Comparison of ENCODE assay signal across 7 mouse cellular contexts in genomic region chr5:125476286-125476625, GRCm38 (mm10). TPM values are rescaled to one million over a fixed set of nuclear protein-coding genes. Genes with fewer than 3 reads are reported as not detected.
DNase-seq lines count a peak whose midpoint lies in the region; ATAC-seq and TF ChIP-seq lines count a peak whose summit lies in the region.

No protein-coding gene starts in this region.

- peak overlapping the region; percentile 88 for H3K4me2 ChIP-seq in embryonic facial prominence, embryonic 12.5 days (replicated peaks)
- H3K4me2 ChIP-seq in hindbrain, embryonic 16.5 days (ENCODE audit: low read length): peak overlapping the region; percentile 75
- H3K4me2 ChIP-seq in midbrain, embryonic 14.5 days (ENCODE audit: low read length): peak overlapping the region; percentile 91

- DNase-seq in left cerebral cortex, postnatal 36 days (ENCODE audit: low spot score in 2 of 2): peak; percentile 41 to 46
- DNase-seq in left cerebral cortex, adult 18-20 months (ENCODE audit: low spot score in 2 of 2): no peak
- DNase-seq in midbrain, embryonic 14.5 days: peak; percentile 26
- no peak for DNase-seq in thymus, postnatal 10 days (ENCODE audit: low spot score in 2 of 2)

- no peaks in the 10 kb centered on the region for H3K9me3 ChIP-seq in embryonic facial prominence, embryonic 12.5 days
- H3K9me3 ChIP-seq in hindbrain, embryonic 16.5 days (ENCODE audit: control insufficient read depth, low read length): no peaks in the 10 kb centered on the region
- H3K9me3 ChIP-seq in midbrain, embryonic 14.5 days (ENCODE audit: control insufficient read depth, low read length): no peaks in the 10 kb centered on the region

- H3K36me3 ChIP-seq in embryonic facial prominence, embryonic 12.5 days: peaks cover 3% of the 10 kb centered on the region; the same call in 1 of the 2 replicates
- H3K36me3 ChIP-seq in hindbrain, embryonic 16.5 days (ENCODE audit: control insufficient read depth, insufficient read depth, low read length): no peaks in the 10 kb centered on the region
- H3K36me3 ChIP-seq in midbrain, embryonic 14.5 days (ENCODE audit: control insufficient read depth, insufficient read depth, low read length): no peaks in the 10 kb centered on the region

- H3K4me1 ChIP-seq in bone marrow, adult 2 months (ENCODE audit: control insufficient read depth, insufficient read depth, low read length): no peaks in the 10 kb centered on the region; the same call in 1 of the 2 replicates
- H3K4me1 ChIP-seq in embryonic facial prominence, embryonic 12.5 days: peaks cover 27% of the 10 kb centered on the region
- H3K4me1 ChIP-seq in hindbrain, embryonic 16.5 days (ENCODE audit: control insufficient read depth, insufficient read depth, low read depth, low read length): peaks cover 28% of the 10 kb centered on the region
- peaks cover 24% of the 10 kb centered on the region for H3K4me1 ChIP-seq in midbrain, embryonic 14.5 days (ENCODE audit: control insufficient read depth, insufficient read depth, low read length)

- no peak for TF ChIP-seq CTCF in bone marrow, adult 2 months (IDR thresholded peaks at IDR 0.05; ENCODE audit: control insufficient read depth, insufficient read depth, low read length)

- intact Hi-C loops in left cerebral cortex, postnatal 36 days (cut with DNase I): no loop called here

- ATAC-seq in embryonic facial prominence, embryonic 12.5 days (ENCODE audit: insufficient number of reproducible peaks, insufficient read depth, low FRiP score, low TSS enrichment): no peak; the same call in 1 of the 2 replicates
- no peak; the same call in 1 of the 2 replicates for ATAC-seq in hindbrain, embryonic 16.5 days
- no peak; the same call in 1 of the 2 replicates for ATAC-seq in midbrain, embryonic 14.5 days (ENCODE audit: low FRiP score, low TSS enrichment)

- 19% methylated on average over 5 of the region's 5 CpGs for WGBS in bone marrow, adult 2 months
- 11% methylated on average over 5 of the region's 5 CpGs for WGBS in embryonic facial prominence, embryonic 12.5 days
- WGBS in hindbrain, embryonic 16.5 days: 5% methylated on average over 5 of the region's 5 CpGs
- WGBS in midbrain, embryonic 14.5 days: 10% methylated on average over 5 of the region's 5 CpGs

- H3K9ac ChIP-seq in embryonic facial prominence, embryonic 12.5 days: peak overlapping the region; percentile 77
- H3K9ac ChIP-seq in hindbrain, embryonic 16.5 days (ENCODE audit: low read depth, low read length): peak overlapping the region; percentile 89
- H3K9ac ChIP-seq in midbrain, embryonic 14.5 days (replicated peaks; ENCODE audit: low read length): peak overlapping the region; percentile 75

- TF ChIP-seq POLR2A in bone marrow, adult 2 months (IDR thresholded peaks at IDR 0.05; ENCODE audit: borderline replicate concordance, control insufficient read depth, low read depth, low read length): no peak

- H3K27me3 ChIP-seq in embryonic facial prominence, embryonic 12.5 days: no peaks in the 10 kb centered on the region
- H3K27me3 ChIP-seq in hindbrain, embryonic 16.5 days (replicated peaks; ENCODE audit: control insufficient read depth, insufficient read depth, low read length): no peaks in the 10 kb centered on the region
- H3K27me3 ChIP-seq in midbrain, embryonic 14.5 days (ENCODE audit: control insufficient read depth, insufficient read depth, low read length): no peaks in the 10 kb centered on the region

- H3K4me3 ChIP-seq in bone marrow, adult 2 months (replicated peaks; ENCODE audit: control insufficient read depth, low read depth, low read length): peak overlapping the region; percentile 86
- peak overlapping the region; percentile 83 for H3K4me3 ChIP-seq in embryonic facial prominence, embryonic 12.5 days
- H3K4me3 ChIP-seq in hindbrain, embryonic 16.5 days (ENCODE audit: low read length): peak overlapping the region; percentile 82
- H3K4me3 ChIP-seq in midbrain, embryonic 14.5 days (replicated peaks; ENCODE audit: low read depth, low read length): peak overlapping the region; percentile 78

- peak overlapping the region; percentile 69; the same call in 1 of the 2 replicates for H3K27ac ChIP-seq in bone marrow, adult 2 months (ENCODE audit: control insufficient read depth, insufficient read depth, low read depth, low read length, poor library complexity)
- H3K27ac ChIP-seq in embryonic facial prominence, embryonic 12.5 days: peak overlapping the region; percentile 71; the same call in 1 of the 2 replicates
- H3K27ac ChIP-seq in hindbrain, embryonic 16.5 days (ENCODE audit: low read depth, low read length): peak overlapping the region; percentile 87
- peak overlapping the region; percentile 82 for H3K27ac ChIP-seq in midbrain, embryonic 14.5 days (replicated peaks; ENCODE audit: low read depth, low read length)

RNA-seq across cellular contexts. Expression of gene Aacs, which starts 0.6 kb away (rescaled TPM):
- 10 to 100 TPM; 41.0 to 51.2 TPM for total RNA-seq in left cerebral cortex, postnatal 36 days (2021)
- total RNA-seq in left cerebral cortex, adult 18-20 months (2021): 10 to 100 TPM; 45.7 to 49.5 TPM
- polyA plus RNA-seq in bone marrow, adult 2 months (2011; ENCODE audit: insufficient read depth, insufficient read length, low replicate concordance, missing spikeins): 4.3 and 18.4 TPM in 2 replicates
- 41.5 and 42.5 TPM in 2 replicates for polyA plus RNA-seq in embryonic facial prominence, embryonic 12.5 days (2016; fragmentation: Nextera tagmentation; extraction: Ambion mirVana)
- 113 and 123 TPM in 2 replicates for polyA plus RNA-seq in hindbrain, embryonic 16.5 days (2015; fragmentation: Nextera tagmentation; extraction: Ambion mirVana)
- 63.6 and 71.3 TPM in 2 replicates for polyA plus RNA-seq in midbrain, embryonic 14.5 days (2014; fragmentation: Nextera tagmentation; extraction: Ambion mirVana)

RNA-seq across cellular contexts. Expression of gene Bri3bp, which starts 34.9 kb away (rescaled TPM):
- 100 to 1,000 TPM in 1 of 2 experiments, 10 to 100 TPM in 1; 91.6 to 102 TPM for total RNA-seq in left cerebral cortex, postnatal 36 days (2021)
- total RNA-seq in left cerebral cortex, adult 18-20 months (2021): 10 to 100 TPM; 91.8 to 96.3 TPM
- polyA plus RNA-seq in bone marrow, adult 2 months (2011; ENCODE audit: insufficient read depth, insufficient read length, low replicate concordance, missing spikeins): 4.1 and 9.4 TPM in 2 replicates
- polyA plus RNA-seq in embryonic facial prominence, embryonic 12.5 days (2016; fragmentation: Nextera tagmentation; extraction: Ambion mirVana): 39.4 and 42.2 TPM in 2 replicates
- polyA plus RNA-seq in hindbrain, embryonic 16.5 days (2015; fragmentation: Nextera tagmentation; extraction: Ambion mirVana): 40.2 and 42.5 TPM in 2 replicates
- 26.8 and 37.8 TPM in 2 replicates for polyA plus RNA-seq in midbrain, embryonic 14.5 days (2014; fragmentation: Nextera tagmentation; extraction: Ambion mirVana)

RNA-seq across cellular contexts. Expression of gene Dhx37, which starts 42.3 kb away (rescaled TPM):
- 10 to 100 TPM; 11.2 to 11.7 TPM for total RNA-seq in left cerebral cortex, postnatal 36 days (2021)
- total RNA-seq in left cerebral cortex, adult 18-20 months (2021): 10 to 100 TPM; 11.9 to 14.6 TPM
- polyA plus RNA-seq in bone marrow, adult 2 months (2011; ENCODE audit: insufficient read depth, insufficient read length, low replicate concordance, missing spikeins): 12.3 and 36.6 TPM in 2 replicates
- 17.0 and 17.7 TPM in 2 replicates for polyA plus RNA-seq in embryonic facial prominence, embryonic 12.5 days (2016; fragmentation: Nextera tagmentation; extraction: Ambion mirVana)
- 10.2 and 12.0 TPM in 2 replicates for polyA plus RNA-seq in hindbrain, embryonic 16.5 days (2015; fragmentation: Nextera tagmentation; extraction: Ambion mirVana)
- polyA plus RNA-seq in midbrain, embryonic 14.5 days (2014; fragmentation: Nextera tagmentation; extraction: Ambion mirVana): 8.5 and 9.8 TPM in 2 replicates

RNA-seq across cellular contexts. Expression of gene Tmem132b, which starts 55.3 kb away (rescaled TPM):
- 100 to 1,000 TPM; 140 to 144 TPM for total RNA-seq in left cerebral cortex, postnatal 36 days (2021)
- 100 to 1,000 TPM; 116 to 123 TPM for total RNA-seq in left cerebral cortex, adult 18-20 months (2021)
- not detected in 2 replicates for polyA plus RNA-seq in bone marrow, adult 2 months (2011; ENCODE audit: insufficient read depth, insufficient read length, low replicate concordance, missing spikeins)
- polyA plus RNA-seq in embryonic facial prominence, embryonic 12.5 days (2016; fragmentation: Nextera tagmentation; extraction: Ambion mirVana): 0.64 and 0.97 TPM in 2 replicates
- 3.9 and 4.2 TPM in 2 replicates for polyA plus RNA-seq in hindbrain, embryonic 16.5 days (2015; fragmentation: Nextera tagmentation; extraction: Ambion mirVana)
- polyA plus RNA-seq in midbrain, embryonic 14.5 days (2014; fragmentation: Nextera tagmentation; extraction: Ambion mirVana): 4.9 and 6.2 TPM in 2 replicates

Comparison
In these comparisons a context has a peak if more than half of its experiments do, and no peak if none do; other contexts are left out.
1. DNase-seq: peak in left cerebral cortex, postnatal 36 days (2 of 2) and midbrain, embryonic 14.5 days (single experiment); none in left cerebral cortex, adult 18-20 months (0 of 2) and thymus, postnatal 10 days (0 of 2).
2. Peak in every context shown above with its lines, with median percentiles within 50 percentile points of each other: H3K27ac ChIP-seq, H3K4me3 ChIP-seq, H3K4me2 ChIP-seq and H3K9ac ChIP-seq.